Mouse (Mus musculus): ENCODE data around the gene Ret.

The Ret gene

DNA sequence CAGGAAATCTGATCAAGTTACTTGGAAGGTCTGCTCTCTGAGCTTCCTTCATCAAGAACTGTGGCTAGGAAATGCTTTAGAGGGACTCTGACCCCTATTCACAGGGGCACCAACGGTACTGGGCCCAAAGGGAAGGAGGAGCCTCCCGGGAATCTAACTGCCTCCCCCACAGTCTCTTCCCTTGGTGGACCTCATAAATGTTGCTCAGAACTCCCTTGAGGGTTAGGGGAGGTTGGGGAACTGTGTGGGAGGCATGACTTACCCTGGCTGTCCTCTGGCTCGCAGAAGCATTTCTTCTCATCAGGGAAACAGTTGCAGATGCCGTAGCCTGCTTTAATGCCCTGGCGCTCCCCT is 23.6 kb downstream of the Ret start:
- no peak for DNase-seq (ENCODE audit: low read depth, low spot score)

DNA sequence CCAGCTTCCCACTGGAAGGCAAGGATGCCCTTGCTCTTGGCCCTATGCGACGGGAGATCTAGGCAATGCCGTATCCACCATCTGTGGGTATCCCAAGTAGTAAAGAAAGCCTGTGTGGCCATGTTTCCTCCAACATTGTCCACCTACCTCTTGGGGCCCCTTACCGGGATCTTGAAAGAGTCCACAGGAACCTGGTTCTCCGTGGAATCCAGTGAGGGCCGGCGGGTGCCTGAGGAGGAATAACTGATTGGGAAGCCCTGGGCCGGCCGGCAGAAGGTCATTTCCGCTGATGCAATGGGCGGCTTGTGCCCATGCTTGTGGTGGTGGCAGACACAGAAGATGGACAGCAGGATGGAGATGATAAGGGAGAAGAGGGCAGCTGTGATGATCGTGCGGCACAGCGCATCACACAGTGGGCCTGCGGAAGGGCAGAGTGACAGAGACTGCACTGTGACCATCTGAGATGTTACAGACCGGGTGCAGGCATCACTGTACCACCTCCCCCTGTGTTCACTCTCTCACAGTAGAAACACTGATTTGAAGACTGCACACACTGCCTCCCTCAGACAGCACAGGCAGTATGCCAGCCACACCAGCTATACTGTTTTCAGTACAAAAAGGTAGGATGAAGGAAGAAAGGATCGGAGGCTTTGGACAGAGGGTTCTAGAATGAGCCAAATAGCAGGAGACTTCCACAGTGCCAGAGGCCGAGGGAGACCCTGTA is 24.1 kb downstream of the Ret start:
- DNase-seq (ENCODE audit: low read depth, low spot score), result no peak

DNA sequence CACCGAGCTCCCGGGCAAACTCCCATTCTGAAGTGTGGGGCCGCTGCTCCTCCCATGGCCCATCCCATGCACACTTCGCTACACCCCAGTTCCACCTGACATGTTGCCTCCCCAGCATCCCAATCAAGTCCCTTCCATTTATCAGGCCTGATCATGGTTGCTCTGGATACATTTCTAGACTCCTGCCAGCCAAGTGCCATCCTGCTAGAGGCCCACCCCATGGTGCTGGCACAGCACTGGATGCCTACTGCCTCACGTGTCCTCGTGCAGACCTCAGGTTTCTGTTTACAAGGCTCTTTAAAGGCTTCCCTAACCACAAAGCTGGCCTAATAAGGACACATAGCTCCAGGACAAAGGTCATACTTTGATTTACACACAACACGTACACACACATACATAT is 26.1 kb downstream of the Ret start:
- DNase-seq (ENCODE audit: low read depth, low spot score), result no peak

DNA sequence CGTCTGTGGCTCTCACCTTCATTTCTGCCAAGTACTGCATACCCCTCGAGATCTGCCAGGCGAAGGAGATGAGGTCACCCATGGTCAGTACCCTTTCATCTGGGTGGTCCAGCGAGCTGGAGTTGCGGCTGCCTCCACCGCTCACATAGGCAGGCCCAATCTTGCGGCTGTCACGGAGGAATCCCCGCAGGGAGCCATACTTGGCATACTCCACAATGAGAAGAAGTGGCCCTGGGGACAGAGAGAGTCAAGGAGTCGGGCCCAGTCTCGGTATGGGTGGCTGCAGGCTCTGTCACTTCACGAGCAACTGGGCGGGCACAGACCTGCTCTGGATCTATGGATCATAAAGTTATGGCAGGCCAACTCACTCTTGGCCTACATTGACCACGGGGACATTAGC is 29.4 kb downstream of the Ret start:
- no peak for DNase-seq (ENCODE audit: low read depth, low spot score)

DNA sequence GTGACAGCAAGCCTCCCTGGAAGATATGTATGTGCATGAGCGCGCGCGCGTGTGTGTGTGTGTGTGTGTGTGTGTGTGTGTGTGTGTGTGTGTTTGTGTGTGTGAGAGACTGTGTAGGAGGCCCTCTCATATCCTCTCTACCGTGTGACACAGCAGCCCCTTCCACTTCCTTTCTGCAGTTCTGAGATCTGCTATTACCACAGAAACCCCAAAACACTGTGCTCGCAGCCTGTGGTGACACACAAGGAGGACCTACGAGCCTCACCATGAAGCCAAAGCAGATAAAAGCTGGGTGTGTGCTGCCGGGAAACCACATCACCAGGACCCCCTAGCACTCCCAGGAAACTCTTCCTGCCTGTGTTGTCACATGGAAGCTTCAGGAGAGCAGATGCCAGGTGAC is 30.5 kb downstream of the Ret start:
- no peak for DNase-seq (ENCODE audit: low read depth, low spot score)

DNA sequence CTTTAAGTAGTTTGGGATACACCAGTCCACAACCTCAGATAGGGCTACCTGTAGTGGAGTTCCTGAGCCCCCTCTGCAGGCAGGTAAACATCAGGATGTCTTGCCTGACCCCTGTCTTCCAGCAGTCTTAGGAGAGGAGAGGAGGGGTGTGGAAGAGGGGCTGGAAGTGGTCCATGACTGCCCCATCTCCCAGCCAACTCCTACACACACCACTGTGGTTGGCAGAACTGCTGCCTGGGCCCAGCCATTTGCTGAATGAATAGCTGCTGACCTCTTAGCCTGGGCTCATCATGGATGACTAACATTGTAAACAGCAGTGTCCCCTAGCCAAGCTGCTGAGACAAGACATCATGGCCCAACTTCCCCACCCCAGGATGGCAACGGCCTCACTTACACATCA is 32.0 kb downstream of the Ret start:
- no peak for DNase-seq (ENCODE audit: low read depth, low spot score)

DNA sequence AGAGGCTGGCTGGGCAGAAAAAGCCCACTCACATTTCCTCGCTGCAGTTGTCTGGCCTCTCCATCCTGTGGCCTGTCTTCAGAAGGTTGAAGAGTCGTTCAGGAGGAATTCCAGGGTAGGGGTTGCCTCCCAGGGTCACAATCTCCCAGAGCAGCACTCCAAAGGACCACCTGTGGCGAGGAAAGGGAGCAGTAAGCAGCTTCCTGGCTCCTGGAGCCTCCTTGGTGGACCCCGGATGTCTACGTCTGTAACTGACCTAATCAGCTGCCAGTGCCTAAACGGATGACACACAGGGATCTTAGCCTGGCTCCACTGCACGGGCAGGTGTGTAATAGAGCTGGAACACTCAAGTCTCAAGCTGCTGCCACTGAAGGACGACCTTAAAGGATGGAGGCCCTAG is 32.8 kb downstream of the Ret start:
- no peak for DNase-seq (ENCODE audit: low read depth, low spot score)

DNA sequence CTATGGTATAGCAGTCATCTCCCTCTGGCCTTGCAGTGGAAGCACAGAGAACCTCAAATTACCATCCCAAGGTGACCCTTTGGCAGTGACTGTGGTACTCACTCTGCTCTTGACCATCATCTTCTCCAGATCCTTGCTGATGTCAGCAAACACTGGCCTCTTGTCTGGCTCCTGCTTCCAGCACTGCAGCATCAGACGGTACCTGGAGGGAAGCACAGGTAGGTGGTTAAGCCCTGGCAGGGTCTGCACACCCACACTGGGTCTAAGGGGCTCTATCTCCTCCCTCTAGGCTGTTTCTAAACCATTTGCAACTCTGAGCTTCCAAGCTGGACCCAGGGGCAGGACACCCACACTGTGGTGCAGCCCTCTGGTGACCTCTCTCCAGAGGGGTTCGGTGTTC is 34.4 kb downstream of the Ret start:
- no peak for DNase-seq (ENCODE audit: low read depth, low spot score)

DNA sequence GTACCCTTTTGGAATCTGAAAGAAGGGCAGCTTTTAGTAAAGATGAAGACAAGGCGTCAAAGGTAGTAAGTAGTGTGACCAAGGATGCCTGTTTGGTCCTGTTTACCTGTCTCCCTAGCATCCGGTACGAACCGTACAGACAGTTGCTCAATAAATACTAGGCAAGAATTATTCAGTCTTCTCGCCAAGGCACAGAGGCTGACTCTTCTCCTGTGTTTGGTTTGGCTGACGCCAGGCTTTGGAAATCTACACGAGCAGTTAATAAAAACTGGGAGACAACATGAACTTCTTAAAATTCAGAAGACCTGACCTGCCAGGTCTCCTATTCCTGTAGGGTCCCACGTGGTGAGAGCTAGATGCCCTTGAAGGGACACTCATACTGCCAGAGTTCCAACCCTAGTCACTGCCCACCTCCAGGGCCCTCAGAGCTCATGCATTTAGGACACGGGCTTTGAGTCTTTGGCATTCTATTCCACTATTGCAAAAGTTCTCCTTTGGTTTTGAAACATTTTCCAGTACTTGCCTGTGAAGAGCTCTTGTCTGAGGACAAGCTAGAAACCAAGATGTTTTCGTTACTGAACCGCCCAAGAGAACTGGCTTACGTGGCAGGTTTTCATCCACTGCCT is 34.9 kb downstream of the Ret start:
- no peak for DNase-seq (ENCODE audit: low read depth, low spot score)

DNA sequence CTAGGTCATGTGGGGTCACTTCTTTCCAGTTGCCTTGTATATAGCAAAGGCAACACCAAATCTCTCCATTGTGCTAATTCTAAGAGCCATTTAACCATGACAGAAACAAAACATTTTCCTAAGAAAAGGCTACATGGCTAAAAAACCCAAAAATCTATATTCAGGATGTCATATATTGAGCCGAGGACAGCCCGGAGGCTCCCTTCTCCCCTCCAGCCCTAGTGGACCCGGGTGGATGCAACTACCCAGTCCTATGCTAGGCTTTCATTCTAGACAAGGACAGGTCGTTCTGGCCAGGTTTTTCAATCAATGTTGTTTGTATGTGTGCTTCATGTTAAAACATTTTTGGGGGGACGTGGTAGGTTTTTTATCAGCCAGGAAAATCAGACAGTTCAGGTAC is 44.4 kb downstream of the Ret start:
- no peak for DNase-seq (ENCODE audit: low read depth, low spot score)

DNA sequence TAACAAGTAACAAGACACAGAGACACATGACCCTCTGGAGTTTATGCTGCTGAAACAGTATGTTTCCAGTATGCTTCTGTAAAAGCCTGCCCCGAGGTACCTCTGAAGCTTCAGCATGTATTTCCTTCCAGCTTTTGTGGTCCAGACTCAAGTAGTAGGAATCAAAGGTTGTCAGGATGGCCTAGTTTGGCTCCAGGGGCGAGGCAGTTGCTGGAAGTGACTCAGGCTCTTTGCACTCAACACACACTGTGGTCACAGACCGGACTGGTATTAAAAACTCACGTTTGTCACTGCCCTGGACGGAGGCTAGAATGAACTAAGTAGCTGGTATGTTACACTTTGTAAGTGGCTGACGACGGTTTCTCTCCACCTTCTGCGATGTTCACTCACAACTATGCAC is 46.5 kb downstream of the Ret start:
- no peak for DNase-seq (ENCODE audit: low read depth, low spot score)

DNA sequence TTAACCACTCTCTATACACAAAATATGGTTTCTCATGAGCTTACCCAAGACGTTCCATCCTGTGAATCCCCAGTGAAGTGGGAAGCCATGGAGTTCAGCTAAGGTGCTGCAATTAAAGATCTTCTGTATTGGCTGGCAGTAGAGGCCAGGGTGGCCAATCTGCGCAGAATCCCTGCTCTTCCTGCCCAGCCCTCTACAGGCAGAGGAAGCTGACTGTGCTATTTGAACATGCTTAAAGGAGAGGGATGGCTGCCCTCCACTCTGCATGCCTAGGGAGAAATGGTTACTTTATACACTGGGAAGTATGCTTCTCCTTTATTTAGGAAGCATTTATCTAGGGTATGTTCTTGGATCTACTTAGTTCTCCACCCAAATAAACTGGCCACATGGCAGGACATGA is 47.0 kb downstream of the Ret start:
- DNase-seq (ENCODE audit: low read depth, low spot score), result no peak

DNA sequence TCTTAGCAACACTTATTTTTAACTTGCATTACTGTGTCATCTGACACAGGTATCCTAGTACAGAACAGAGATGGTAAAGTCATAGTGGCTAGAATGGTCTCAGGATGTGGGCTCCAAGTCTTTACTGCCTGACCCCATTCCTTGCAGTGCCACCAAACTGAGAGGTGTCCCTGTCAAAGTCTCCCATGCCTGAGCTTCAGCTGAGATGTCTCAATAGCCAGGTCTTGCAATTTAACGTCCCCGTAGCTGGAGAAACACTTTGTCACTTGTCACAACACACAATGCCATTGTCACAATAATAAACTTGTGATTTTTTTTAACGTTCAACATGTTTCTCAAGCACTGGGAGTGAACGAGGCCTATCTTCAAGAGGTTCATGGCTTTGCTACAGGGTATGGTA is 47.4 kb downstream of the Ret start:
- DNase-seq (ENCODE audit: low read depth, low spot score), result no peak

DNA sequence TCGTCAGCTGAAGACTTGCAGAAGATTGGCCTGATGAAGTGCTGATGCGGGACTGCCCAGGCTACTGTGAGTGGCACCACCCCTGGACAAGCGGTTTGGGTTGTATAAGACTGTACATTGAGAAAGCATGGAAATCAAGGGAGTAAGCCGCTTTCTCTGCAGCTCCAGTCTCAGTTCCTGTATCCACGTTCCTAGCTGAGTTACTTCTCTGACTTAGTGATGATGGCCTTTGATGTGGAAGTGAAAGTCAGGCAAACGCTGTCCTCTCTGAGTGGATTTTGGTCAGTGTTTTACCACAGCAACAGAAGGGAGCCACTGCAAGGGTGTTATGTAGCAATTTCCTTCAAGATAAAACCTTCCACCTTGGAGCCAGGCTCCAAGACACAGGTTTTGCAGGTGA is 56.6 kb downstream of the Ret start:
- peak; percentile 57 for DNase-seq (ENCODE audit: low read depth, low spot score)

DNA sequence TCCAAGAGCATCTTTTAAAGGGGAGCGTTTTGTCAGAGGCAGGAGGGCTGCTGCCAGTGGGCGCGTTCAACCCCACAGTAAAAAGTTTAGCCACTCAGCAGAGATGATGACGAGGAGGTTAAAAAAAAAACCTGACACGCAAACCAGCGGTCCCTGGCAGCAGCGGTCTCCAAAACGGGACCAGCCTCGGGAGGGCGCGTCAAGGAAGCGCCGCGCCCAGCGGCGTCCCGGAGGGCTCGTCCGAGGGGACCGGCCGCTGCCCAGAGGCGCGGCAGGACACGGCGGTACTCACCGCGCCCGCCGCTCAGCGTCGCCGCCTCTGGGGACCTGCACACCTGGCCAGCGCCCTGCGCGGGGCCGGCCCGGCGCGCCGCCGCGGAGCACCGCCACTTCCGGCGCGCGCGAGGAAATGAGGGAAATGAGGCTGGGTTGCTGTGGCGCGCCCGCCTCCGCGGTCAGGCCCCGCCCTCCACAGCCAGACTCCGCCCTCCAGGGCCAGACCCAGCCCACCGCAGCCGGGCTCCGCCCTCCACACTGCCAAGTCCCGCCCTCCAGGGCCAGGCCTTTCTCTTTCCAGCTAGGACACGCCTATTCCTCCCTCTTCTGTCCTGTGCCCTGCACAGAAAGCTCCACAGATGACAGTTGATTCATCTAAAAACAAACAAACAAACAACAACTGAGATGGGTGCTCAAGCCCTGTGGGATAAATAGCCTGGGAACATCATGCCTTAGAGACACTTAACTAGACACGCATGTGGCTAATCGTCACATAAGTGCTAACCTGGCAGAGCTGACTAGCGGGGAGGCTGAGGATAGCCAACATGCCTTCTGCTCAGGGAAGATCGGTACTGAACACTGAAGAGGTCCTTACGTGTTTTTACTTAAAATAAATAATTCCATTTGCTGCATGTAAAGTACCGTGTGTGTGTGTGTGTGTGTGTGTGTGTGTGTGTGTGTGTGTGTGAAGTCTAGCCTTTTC is 58.5 kb downstream of the Ret start, which contains the start of gene Csgalnact2:
TSS of gene Csgalnact2 (minus strand) at position 410 of the 979 bp plus-strand sequence.
- DNase-seq (ENCODE audit: low read depth, low spot score), result peak; percentile 93

DNA sequence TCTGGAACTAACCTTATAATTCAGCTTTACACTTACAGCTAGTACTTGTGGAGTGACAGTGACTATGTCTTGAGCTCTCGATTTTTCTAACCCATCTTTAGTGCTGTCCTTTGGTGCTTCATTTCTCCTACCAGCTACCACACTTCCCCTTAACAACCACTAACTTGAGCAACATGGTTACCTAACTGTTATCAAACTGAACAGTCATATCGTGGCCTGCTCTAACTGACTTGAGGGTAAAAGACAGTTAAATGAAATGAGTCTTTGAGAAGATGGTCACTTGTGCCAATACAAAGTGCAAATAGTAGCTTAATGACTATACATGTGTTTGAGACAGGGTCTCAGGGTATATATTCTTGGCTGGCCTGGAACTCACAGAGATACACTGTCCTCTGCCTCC is 60.4 kb downstream of the Ret start:
- DNase-seq (ENCODE audit: low read depth, low spot score), result no peak

DNA sequence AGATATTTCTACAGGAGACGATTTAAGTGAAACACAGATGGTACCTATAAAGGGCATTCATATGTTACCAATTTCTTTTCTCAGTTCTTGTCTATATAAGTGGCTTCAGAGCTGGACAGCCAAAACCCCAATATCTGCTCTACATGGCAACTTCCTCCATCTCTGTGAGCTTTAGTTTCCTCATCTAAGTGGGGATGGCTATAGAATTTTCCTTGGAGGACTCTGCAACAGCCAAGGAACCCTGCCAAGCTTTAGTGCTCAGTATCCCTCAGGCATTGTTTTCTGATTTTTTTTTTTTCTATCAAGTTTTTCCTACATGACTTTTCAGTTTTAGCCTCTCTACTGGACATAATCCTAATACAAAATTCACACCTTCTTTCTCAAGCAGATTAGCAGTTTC is 63.1 kb downstream of the Ret start:
- peak; percentile 59 for DNase-seq (ENCODE audit: low read depth, low spot score)

DNA sequence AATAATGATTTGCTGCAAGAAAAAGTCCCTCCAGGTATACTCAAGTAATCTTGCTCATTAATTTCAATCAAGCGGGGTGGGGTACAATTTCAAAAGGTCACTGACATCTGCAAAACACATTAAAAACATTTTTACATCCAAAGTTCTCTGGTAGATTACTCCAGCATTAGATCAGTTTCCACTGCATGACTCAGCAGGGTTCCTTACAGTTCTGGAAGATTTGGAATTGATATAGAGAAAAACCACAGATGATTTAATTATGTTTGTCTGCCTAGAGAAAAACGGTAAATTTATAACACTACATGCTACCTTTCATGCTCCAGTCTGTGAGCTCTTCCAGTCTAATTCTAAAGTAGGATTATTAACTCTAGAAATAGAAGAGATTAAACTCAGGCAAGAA is 67.5 kb downstream of the Ret start:
- DNase-seq (ENCODE audit: low read depth, low spot score), result no peak

DNA sequence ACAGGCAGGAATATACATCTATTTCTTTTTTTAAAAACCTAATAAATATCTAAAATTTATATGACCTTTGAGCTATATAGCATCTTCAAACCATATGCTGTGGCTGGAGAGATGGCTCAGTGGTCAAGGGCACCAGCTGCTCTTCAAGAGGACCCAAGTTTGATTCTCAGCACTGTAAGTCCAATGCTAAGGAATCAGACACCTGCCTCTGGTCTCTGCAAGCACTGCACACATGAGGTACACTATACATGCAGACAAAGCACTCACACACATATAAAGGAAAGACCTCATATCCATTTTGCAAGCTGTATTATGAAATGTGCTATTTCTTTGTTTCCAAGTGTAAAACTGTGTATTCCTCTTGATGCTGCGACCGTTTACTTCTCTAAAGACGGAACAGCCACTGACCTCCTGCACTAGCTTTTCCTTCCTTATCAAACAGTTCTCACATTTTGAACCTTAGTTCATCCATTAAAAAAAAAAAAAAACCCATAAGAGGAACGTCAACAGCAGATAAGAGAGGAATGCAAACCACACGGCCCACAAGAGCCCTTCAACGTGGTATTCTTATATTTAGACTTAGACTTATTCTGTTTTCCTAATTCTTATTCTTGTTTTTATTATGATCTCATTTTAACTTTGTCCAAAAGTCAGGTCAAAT is 69.6 kb downstream of the Ret start:
- DNase-seq (ENCODE audit: low read depth, low spot score), result no peak

DNA sequence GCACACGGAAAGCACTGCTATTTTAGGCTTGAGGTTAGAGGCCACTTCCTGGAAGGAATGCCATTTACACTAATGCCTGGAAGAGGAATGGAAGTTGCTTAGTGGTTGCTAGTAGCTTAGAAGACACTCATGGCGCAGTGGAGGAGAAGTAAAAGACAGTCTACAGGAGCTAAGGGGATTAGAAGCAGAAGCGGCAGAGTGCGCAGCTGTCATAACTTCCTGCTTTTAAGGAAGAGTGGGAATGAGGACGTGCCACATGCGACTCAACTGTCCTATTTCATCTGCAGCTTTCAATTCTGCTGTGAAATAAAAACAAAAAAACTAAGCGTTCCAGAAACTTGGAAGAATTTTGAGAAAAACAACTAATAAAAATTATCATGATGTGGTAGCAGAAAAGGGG is 70.3 kb downstream of the Ret start:
- no peak for DNase-seq (ENCODE audit: low read depth, low spot score)

DNA sequence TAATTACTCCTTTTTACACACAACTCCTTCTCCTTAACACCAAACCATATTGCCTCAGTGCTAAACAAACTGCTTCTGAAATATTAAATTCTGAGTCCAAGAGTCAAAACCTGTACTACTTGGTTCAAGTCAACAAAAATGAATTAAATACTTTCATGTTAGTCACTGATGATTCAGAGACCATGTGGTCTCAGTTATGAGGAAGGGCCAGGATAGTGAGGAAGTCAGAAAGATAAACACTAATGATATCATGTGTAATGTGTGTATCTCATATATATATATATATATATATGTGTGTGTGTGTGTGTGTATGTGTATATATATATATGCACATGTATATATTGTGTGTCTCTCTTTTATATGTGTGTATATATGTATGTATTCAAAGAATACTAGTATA is 70.9 kb downstream of the Ret start:
- no peak for DNase-seq (ENCODE audit: low read depth, low spot score)

DNA sequence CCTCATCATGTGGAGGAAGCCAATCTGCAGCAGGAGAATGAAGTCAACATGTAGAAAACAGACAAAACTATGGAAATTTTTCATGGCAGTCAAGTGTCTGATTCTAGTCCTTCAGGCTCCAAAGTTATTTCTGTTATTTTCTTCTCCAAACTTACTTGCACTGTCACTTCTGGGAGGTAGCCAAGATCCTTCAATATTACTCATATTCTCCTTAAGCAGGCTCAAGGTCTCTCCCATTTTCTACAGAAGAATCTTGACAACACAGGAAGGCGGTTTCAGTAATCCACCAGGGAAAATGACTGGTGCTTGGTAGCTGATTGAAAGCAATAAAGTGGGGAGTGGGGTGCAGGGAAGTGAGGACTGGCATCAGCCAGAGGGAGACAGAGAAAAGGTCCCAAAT is 74.8 kb downstream of the Ret start:
- no peak for DNase-seq (ENCODE audit: low read depth, low spot score)

Measured in A20 (cell line).